Mouse (Mus musculus) embryonic fibroblast, embryonic 13.5 days (primary cell): ENCODE measurements around the gene Reg1.

Experiments
- CTCF ChIP-seq: IDR thresholded peaks from 2 replicates; pipeline ENCODE4 v1.5.1; 2011; ENCODE audit warnings: mild to moderate bottlenecking, control low read depth, low read length, moderate library complexity, borderline replicate concordance; ENCODE audit not compliant: insufficient read depth
- POLR2A ChIP-seq: IDR thresholded peaks from 2 replicates; pipeline ENCODE4 v1.6.1; 2011; ENCODE audit warnings: low read depth, mild to moderate bottlenecking, control low read depth, low read length, moderate library complexity

DNA sequence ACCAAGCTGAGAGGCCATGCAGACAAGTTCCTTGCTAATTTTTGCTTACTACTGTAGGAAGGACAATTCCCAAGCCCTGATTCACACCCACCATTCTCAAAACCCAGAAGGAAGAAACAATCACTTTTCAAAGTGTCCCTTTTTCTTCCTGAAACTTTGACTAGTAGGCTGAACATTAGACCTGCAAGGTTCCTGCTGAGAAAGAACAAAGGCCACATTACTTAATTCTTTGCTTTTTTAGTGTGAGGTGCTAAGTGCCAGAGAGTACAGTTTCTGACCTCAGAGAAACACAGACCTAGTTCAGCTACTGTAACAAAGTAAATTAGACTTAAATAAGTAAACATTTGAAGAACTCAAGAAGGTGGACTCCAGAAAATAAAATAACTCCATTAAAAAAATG is 25.9 kb downstream of the Reg1 start:
- TF ChIP-seq POLR2A (no peak), CTCF (no peak)
